11 mouse cellular contexts compared by ENCODE assay signal in genomic region chr1:87891634-87892033, GRCm38 (mm10). TPM values are rescaled to one million over a fixed set of nuclear protein-coding genes. Genes with fewer than 3 reads are reported as not detected.
DNase-seq lines count a peak whose midpoint lies in the region; ATAC-seq lines count a peak whose summit lies in the region.
"Had no signal": no experiment of that assay in that cellular context is flagged by ENCODE, and none has a peak within 500 bp of the region (broad histone marks: within the 10 kb centered on the region; RNA-seq: fewer than 3 reads in every experiment).

No protein-coding gene starts in this region.

- H3K4me2 ChIP-seq in kidney, embryonic 16.5 days (replicated peaks; ENCODE audit: low read depth, low read length) = no peak overlapping the region
- H3K4me2 ChIP-seq in intestine, embryonic 15.5 days (replicated peaks) = no peak overlapping the region

- WGBS in kidney, embryonic 16.5 days = 87% methylated on average over 4 of the region's 4 CpGs
- 72% methylated on average over 4 of the region's 4 CpGs for WGBS in intestine, embryonic 15.5 days

- no peak overlapping the region for H3K27ac ChIP-seq in kidney, embryonic 16.5 days (ENCODE audit: low read length)
- peak overlapping the region; percentile 75 for H3K27ac ChIP-seq in brown adipose tissue, adult 24 weeks (replicated peaks; ENCODE audit: low read depth, low read length)
- peak overlapping the region; percentile 52 for H3K27ac ChIP-seq in intestine, embryonic 15.5 days

- DNase-seq in kidney, adult 18-20 months = peak; percentile 48
- DNase-seq in lung, postnatal 10 days = peak; percentile 55
- DNase-seq in left cerebral cortex, postnatal 25 days (ENCODE audit: low spot score in 2 of 2) = no peak
- no peak for DNase-seq in frontal cortex, postnatal 25 days (ENCODE audit: low spot score in 2 of 2)
- DNase-seq: gastrocnemius, postnatal 25 days; right cerebral cortex, postnatal 14 days had no signal

- H3K9ac ChIP-seq in kidney, embryonic 16.5 days (replicated peaks; ENCODE audit: low read length) = no peak overlapping the region
- no peak overlapping the region for H3K9ac ChIP-seq in intestine, embryonic 15.5 days

- no peaks in the 10 kb centered on the region for H3K27me3 ChIP-seq in kidney, embryonic 16.5 days (ENCODE audit: insufficient read depth, low read length)
- H3K27me3 ChIP-seq in intestine, embryonic 15.5 days (replicated peaks) = no peaks in the 10 kb centered on the region
- H3K27me3 ChIP-seq: CH12.LX had no signal

- intact Hi-C loops in left cerebral cortex, postnatal 25 days (cut with DNase I) = no loop called here

- H3K9me3 ChIP-seq in kidney, embryonic 16.5 days (ENCODE audit: low read length) = no peaks in the 10 kb centered on the region
- H3K9me3 ChIP-seq in intestine, embryonic 15.5 days = no peaks in the 10 kb centered on the region

- no peaks in the 10 kb centered on the region for H3K36me3 ChIP-seq in kidney, embryonic 16.5 days (ENCODE audit: insufficient read depth, low read length)
- H3K36me3 ChIP-seq in intestine, embryonic 15.5 days = no peaks in the 10 kb centered on the region

- no peak overlapping the region for H3K4me3 ChIP-seq in kidney, embryonic 16.5 days (ENCODE audit: low read length)
- H3K4me3 ChIP-seq in brown adipose tissue, adult 24 weeks (ENCODE audit: insufficient read depth, low read depth, low read length) = no peak overlapping the region
- H3K4me3 ChIP-seq in intestine, embryonic 15.5 days (replicated peaks) = no peak overlapping the region

- no peak for ATAC-seq in kidney, embryonic 16.5 days (ENCODE audit: low FRiP score, low TSS enrichment)
- ATAC-seq in intestine, embryonic 15.5 days = peak; percentile 35
- no peak for ATAC-seq in frontal cortex, adult (ENCODE audit: low TSS enrichment)

- no peaks in the 10 kb centered on the region for H3K4me1 ChIP-seq in kidney, embryonic 16.5 days (ENCODE audit: insufficient read depth, low read length)
- H3K4me1 ChIP-seq in brown adipose tissue, adult 24 weeks (ENCODE audit: control insufficient read depth, insufficient read depth, insufficient read length, low read length) = peaks cover 20% of the 10 kb centered on the region
- H3K4me1 ChIP-seq in intestine, embryonic 15.5 days (replicated peaks) = 0 out of 2 replicates have a peak, but pooled peaks cover 8% of the 10 kb centered on the region

RNA-seq across cellular contexts. Expression of gene Dgkd, which starts 38.5 kb away (rescaled TPM):
- 33.8 and 35.3 TPM in 2 replicates for polyA plus RNA-seq in kidney, embryonic 16.5 days (2015; fragmentation: Nextera tagmentation; extraction: Ambion mirVana)
- 59.1 and 61.6 TPM in 2 replicates for polyA plus RNA-seq in brown adipose tissue, adult 24 weeks (2012; ENCODE audit: insufficient read depth, insufficient read length, missing spikeins)
- 28.2 and 31.8 TPM in 2 replicates for polyA plus RNA-seq in intestine, embryonic 15.5 days (2015; fragmentation: Nextera tagmentation; extraction: Ambion mirVana)
- 100 to 1,000 TPM; 106 to 107 TPM for total RNA-seq in left cerebral cortex, postnatal 25 days (2021)

Comparison
In these comparisons a context has a peak if more than half of its experiments do, and no peak if none do; other contexts are left out.
1. DNase-seq: peak in kidney, adult 18-20 months (single experiment) and lung, postnatal 10 days (single experiment); none in left cerebral cortex, postnatal 25 days (0 of 2) and frontal cortex, postnatal 25 days (0 of 2).